Mouse (Mus musculus) testis, adult 2 months (tissue): Measurements from ENCODE around the gene Tmem110.

ENCODE experiments used
- CTCF ChIP-seq: fragments of 200-500 bp; IDR thresholded peaks from 2 replicates; pipeline ENCODE4 v1.5.1; 2012; ENCODE audit warnings: low read depth, mild to moderate bottlenecking, inconsistent platforms, low read length, moderate library complexity; ENCODE audit not compliant: control insufficient read depth, insufficient read depth, insufficient replicate concordance
- POLR2A ChIP-seq: fragments of 200-500 bp; IDR thresholded peaks from 2 replicates; pipeline ENCODE4 v1.6.1; 2012; ENCODE audit warnings: low read depth, mild to moderate bottlenecking, inconsistent platforms, low read length, moderate library complexity; ENCODE audit not compliant: control insufficient read depth

DNA sequence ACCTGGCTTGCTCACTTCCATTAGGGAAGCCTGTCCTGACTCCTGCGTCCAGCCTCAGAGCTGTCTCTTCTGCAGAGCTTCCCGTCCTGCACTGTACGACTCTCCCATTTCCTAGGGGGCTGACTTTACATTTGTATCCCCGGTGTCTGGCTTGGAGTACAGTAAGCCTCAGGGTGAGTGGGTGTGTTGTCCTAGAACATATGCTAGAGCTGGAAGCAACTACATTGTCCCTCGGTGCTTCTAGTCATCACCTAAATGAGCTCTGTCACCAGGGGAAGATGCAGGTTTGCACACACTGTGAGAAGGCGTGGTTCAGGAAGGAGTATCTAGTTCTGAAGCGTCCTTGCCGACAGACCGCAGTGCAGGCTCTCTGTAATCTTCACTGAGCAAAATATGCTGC lies 37.0 kb downstream of the Tmem110 start:
- TF ChIP-seq POLR2A (no peak), CTCF (no peak)
